24 mouse cellular contexts compared by ENCODE assay signal in the genomic region with DNA sequence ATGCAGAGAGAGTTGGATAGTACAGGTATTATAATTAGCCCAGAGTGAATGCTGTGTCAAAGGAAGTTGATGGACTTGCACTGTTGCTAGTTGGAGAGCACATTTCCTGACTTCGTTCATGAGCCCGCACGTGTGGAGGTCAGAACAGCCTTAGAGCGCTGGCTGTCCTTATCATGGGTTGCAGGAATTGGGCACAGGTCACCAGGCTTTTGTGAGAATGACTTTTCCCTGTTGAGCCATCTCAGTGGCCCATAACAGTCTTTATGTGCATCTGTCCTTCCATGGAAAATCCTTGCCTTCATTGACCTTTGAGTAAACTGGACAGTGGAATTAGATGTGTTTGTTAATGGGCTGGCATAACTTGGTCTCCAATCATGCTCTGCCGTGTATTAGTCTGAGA. TPM values are rescaled to one million over a fixed set of nuclear protein-coding genes. Genes with fewer than 3 reads are reported as not detected.
DNase-seq lines count a peak whose midpoint lies in the region; ATAC-seq and TF ChIP-seq lines count a peak whose summit lies in the region.
"Had no signal": no experiment of that assay in that cellular context is flagged by ENCODE, and none has a peak within 500 bp of the region (broad histone marks: within the 10 kb centered on the region; RNA-seq: fewer than 3 reads in every experiment).

No protein-coding gene starts in this region.

- peaks cover 57% of the 10 kb centered on the region for H3K79me2 ChIP-seq in MEL (ENCODE audit: control insufficient read depth, insufficient read depth, low read length, poor library complexity)

- no peak overlapping the region for H3K4me3 ChIP-seq in MEL (ENCODE audit: control insufficient read depth in 1 of 2, insufficient read depth in 1 of 2, low read depth in 2 of 2, low read length in 2 of 2)
- no peak overlapping the region for H3K4me3 ChIP-seq in intestine, postnatal 0 days (ENCODE audit: low read depth, low read length)
- no peak overlapping the region for H3K4me3 ChIP-seq in liver, postnatal 0 days (ENCODE audit: low read depth, low read length)
- H3K4me3 ChIP-seq: forebrain, embryonic 10.5 days; limb, embryonic 13.5 days; midbrain, embryonic 13.5 days had no signal

- TF ChIP-seq RAD21 in MEL (IDR thresholded peaks at IDR 0.05; ENCODE audit: low read depth, low read length): no peak

- peaks cover 17 to 19% of the 10 kb centered on the region in 2 experiments for H3K4me1 ChIP-seq in MEL (ENCODE audit: control insufficient read depth in 1 of 2, insufficient read depth in 2 of 2, low read length in 2 of 2)
- H3K4me1 ChIP-seq in intestine, postnatal 0 days (replicated peaks; ENCODE audit: control insufficient read depth, insufficient read depth, low read length): no peaks in the 10 kb centered on the region; the same call in 1 of the 2 replicates
- H3K4me1 ChIP-seq in liver, postnatal 0 days (ENCODE audit: insufficient read depth): peaks cover 26% of the 10 kb centered on the region

- TF ChIP-seq POLR2A in MEL (IDR thresholded peaks at IDR 0.05; ENCODE audit: control insufficient read depth in 1 of 2, insufficient read depth in 1 of 2, low read depth in 1 of 2, low read length in 2 of 2, poor library complexity in 1 of 2): no peak

- H3K27me3 ChIP-seq in MEL (ENCODE audit: control insufficient read depth in 1 of 2, insufficient read depth in 2 of 2, low read length in 2 of 2): no peaks in the 10 kb centered on the region
- no peaks in the 10 kb centered on the region for H3K27me3 ChIP-seq in intestine, postnatal 0 days (replicated peaks; ENCODE audit: control insufficient read depth, insufficient read depth, low read length)
- H3K27me3 ChIP-seq in liver, postnatal 0 days (ENCODE audit: insufficient read depth, low read length): no peaks in the 10 kb centered on the region
- H3K27me3 ChIP-seq: limb, embryonic 13.5 days; midbrain, embryonic 13.5 days had no signal

- no peak for TF ChIP-seq EP300 in MEL (IDR thresholded peaks at IDR 0.05; ENCODE audit: low read depth in 1 of 2, low read length in 2 of 2)
- no peak for TF ChIP-seq EP300 in liver, postnatal 0 days (IDR thresholded peaks at IDR 0.05; ENCODE audit: low read depth)

- ATAC-seq in intestine, postnatal 0 days: no peak
- no peak for ATAC-seq in liver, postnatal 0 days
- ATAC-seq: hindbrain, embryonic 16.5 days; midbrain, embryonic 13.5 days had no signal

- 50% methylated on average over 5 of the region's 5 CpGs for WGBS in intestine, postnatal 0 days
- WGBS in liver, postnatal 0 days (ENCODE audit: insufficient replicate concordance): 42% methylated on average over 5 of the region's 5 CpGs

- H3K36me3 ChIP-seq in MEL (ENCODE audit: control insufficient read depth in 1 of 2, insufficient read depth in 2 of 2, low read length in 2 of 2): peaks cover 16 to 37% of the 10 kb centered on the region in 2 experiments
- peaks cover 18% of the 10 kb centered on the region for H3K36me3 ChIP-seq in intestine, postnatal 0 days (ENCODE audit: control insufficient read depth, insufficient read depth)
- peaks cover 20% of the 10 kb centered on the region for H3K36me3 ChIP-seq in liver, postnatal 0 days (replicated peaks; ENCODE audit: insufficient read depth, low read length)

- no peak overlapping the region for H3K9ac ChIP-seq in MEL (ENCODE audit: control insufficient read depth, low read depth, low read length, poor library complexity, severe bottlenecking)
- H3K9ac ChIP-seq in intestine, postnatal 0 days (ENCODE audit: low read depth, low read length): no peak overlapping the region
- H3K9ac ChIP-seq in liver, postnatal 0 days (replicated peaks): no peak overlapping the region
- H3K9ac ChIP-seq: limb, embryonic 13.5 days; lung, embryonic 14.5 days; midbrain, embryonic 13.5 days had no signal

- peak; percentile 16 for DNase-seq in kidney, adult 18-20 months
- no peak for DNase-seq in kidney, postnatal 10 days
- DNase-seq in MEL (ENCODE audit: low read depth, low spot score): no peak
- no peak for DNase-seq in liver, postnatal 0 days
- DNase-seq in layer of hippocampus, postnatal 10 days (ENCODE audit: low spot score in 2 of 2): no peak
- no peak for DNase-seq in ovary, adult 18-20 months (ENCODE audit: low spot score)
- DNase-seq: cerebellum, adult 18-20 months; cerebellum, postnatal 36 days; heart, adult 11 months; lung, embryonic 14.5 days; lung, postnatal 36 days; retina, postnatal 1 day; thymus, postnatal 36 days had no signal

- TF ChIP-seq CTCF in MEL (IDR thresholded peaks at IDR 0.05 in 2 of 3, conservative IDR thresholded peaks at IDR 0.05 in 1 of 3; ENCODE audit: control insufficient read depth in 1 of 3, insufficient read depth in 1 of 3, low read depth in 2 of 3, low read length in 3 of 3, poor library complexity in 1 of 3, severe bottlenecking in 1 of 3): no peak
- no peak for TF ChIP-seq CTCF in intestine, postnatal 0 days (IDR thresholded peaks at IDR 0.05; ENCODE audit: low read depth)
- no peak for TF ChIP-seq CTCF in liver, postnatal 0 days (IDR thresholded peaks at IDR 0.05; ENCODE audit: low read depth)

- H3K27ac ChIP-seq in MEL (ENCODE audit: control insufficient read depth, low read depth, low read length): peak overlapping the region; percentile 46
- H3K27ac ChIP-seq in intestine, postnatal 0 days (ENCODE audit: low read depth, low read length): 0 out of 2 replicates have a peak overlapping the region, but pooled peaks have one; percentile 16
- H3K27ac ChIP-seq in liver, postnatal 0 days (ENCODE audit: low read depth): 0 out of 2 replicates have a peak overlapping the region, but pooled peaks have one; percentile 4
- H3K27ac ChIP-seq: forebrain, embryonic 10.5 days; limb, embryonic 13.5 days; midbrain, embryonic 13.5 days had no signal

- no peaks in the 10 kb centered on the region for H3K9me3 ChIP-seq in MEL (replicated peaks; ENCODE audit: insufficient read depth, low read length)
- no peaks in the 10 kb centered on the region for H3K9me3 ChIP-seq in intestine, postnatal 0 days (ENCODE audit: control insufficient read depth)
- H3K9me3 ChIP-seq in liver, postnatal 0 days (ENCODE audit: low read length): no peaks in the 10 kb centered on the region
- H3K9me3 ChIP-seq: forebrain, embryonic 10.5 days; G1E; limb, embryonic 13.5 days; midbrain, embryonic 13.5 days had no signal

- H3K4me2 ChIP-seq in intestine, postnatal 0 days (replicated peaks; ENCODE audit: low read depth): no peak overlapping the region
- no peak overlapping the region for H3K4me2 ChIP-seq in liver, postnatal 0 days (ENCODE audit: low read depth, low read length)
- H3K4me2 ChIP-seq: limb, embryonic 13.5 days; lung, embryonic 14.5 days; midbrain, embryonic 13.5 days had no signal

TF ChIP-seq in MEL, 35 proteins besides CTCF, POLR2A, EP300 and RAD21:
- no peak for TF ChIP-seq POLR2AphosphoS2 (IDR thresholded peaks at IDR 0.05; ENCODE audit: low read length)
- no peak for TF ChIP-seq MAZ (IDR thresholded peaks at IDR 0.05; ENCODE audit: low read depth, low read length)
- TF ChIP-seq TAL1 (IDR thresholded peaks at IDR 0.05; ENCODE audit: low read length): no peak
- no peak for TF ChIP-seq GATA1 (IDR thresholded peaks at IDR 0.05; ENCODE audit: low read depth, low read length)
- no peak for TF ChIP-seq CHD2 (IDR thresholded peaks at IDR 0.05; ENCODE audit: low read length)

RNA-seq across cellular contexts. Expression of a gene that starts 5.9 kb away (rescaled TPM):
- total RNA-seq in MEL (2012; rRNA removed): 78.3 and 83.9 TPM in 2 replicates
- polyA plus RNA-seq in MEL (2012; ENCODE audit: insufficient read depth in 1 of 2, insufficient read length in 2 of 2, low read depth in 1 of 2, low replicate concordance in 2 of 2, missing spikeins in 1 of 2): 100 to 1,000 TPM in 1 of 2 experiments, 10 to 100 TPM in 1; 89.5 to 107 TPM
- polyA plus RNA-seq in intestine, postnatal 0 days (2015; fragmentation: Nextera tagmentation; extraction: Ambion mirVana): 28.0 and 31.5 TPM in 2 replicates
- polyA plus RNA-seq in liver, postnatal 0 days (2015; fragmentation: Nextera tagmentation; extraction: Ambion mirVana): 13.5 TPM in 2 replicates
- 100 to 1,000 TPM; 168 to 170 TPM for total RNA-seq in layer of hippocampus, postnatal 10 days (2021)

RNA-seq across cellular contexts. Expression of a gene that starts 54.7 kb away (rescaled TPM):
- total RNA-seq in MEL (2012; rRNA removed): not detected in 2 replicates
- under 1 TPM in 1 of 2 experiments, not detected in 1; 0.08 TPM for polyA plus RNA-seq in MEL (2012; ENCODE audit: insufficient read depth in 1 of 2, insufficient read length in 2 of 2, low read depth in 1 of 2, low replicate concordance in 2 of 2, missing spikeins in 1 of 2)
- polyA plus RNA-seq in intestine, postnatal 0 days (2015; fragmentation: Nextera tagmentation; extraction: Ambion mirVana): not detected in 2 replicates
- polyA plus RNA-seq in liver, postnatal 0 days (2015; fragmentation: Nextera tagmentation; extraction: Ambion mirVana): not detected in 2 replicates
- total RNA-seq in layer of hippocampus, postnatal 10 days (2021): 1 to 10 TPM in 1 of 2 experiments, under 1 TPM in 1; 0.94 to 1.1 TPM
- total RNA-seq: G1E; gastrocnemius, adult 8-10 months; hematopoietic stem cell, adult 5-6 weeks; neutrophil, adult 5-6 weeks had no signal
- polyA plus RNA-seq: forebrain, embryonic 10.5 days; G1E; large intestine, adult 2 months; limb, embryonic 13.5 days; lung, embryonic 14.5 days; stomach, embryonic 14.5 days had no signal

RNA-seq across cellular contexts. Expression of a gene that starts 56.6 kb away (rescaled TPM):
- 78.7 and 96.3 TPM in 2 replicates for total RNA-seq in MEL (2012; rRNA removed)
- 10 to 100 TPM; 80.5 to 83.8 TPM for polyA plus RNA-seq in MEL (2012; ENCODE audit: insufficient read depth in 1 of 2, insufficient read length in 2 of 2, low read depth in 1 of 2, low replicate concordance in 2 of 2, missing spikeins in 1 of 2)
- polyA plus RNA-seq in intestine, postnatal 0 days (2015; fragmentation: Nextera tagmentation; extraction: Ambion mirVana): 156 TPM in 2 replicates
- polyA plus RNA-seq in liver, postnatal 0 days (2015; fragmentation: Nextera tagmentation; extraction: Ambion mirVana): 115 and 118 TPM in 2 replicates
- 10 to 100 TPM; 31.4 to 33.0 TPM for total RNA-seq in layer of hippocampus, postnatal 10 days (2021)

RNA-seq across cellular contexts. Expression of a gene that starts 56.7 kb away (rescaled TPM):
- total RNA-seq in MEL (2012; rRNA removed): 70.2 and 79.5 TPM in 2 replicates
- 100 to 1,000 TPM in 1 of 2 experiments, 10 to 100 TPM in 1; 67.3 to 192 TPM for polyA plus RNA-seq in MEL (2012; ENCODE audit: insufficient read depth in 1 of 2, insufficient read length in 2 of 2, low read depth in 1 of 2, low replicate concordance in 2 of 2, missing spikeins in 1 of 2)
- 28.4 and 29.2 TPM in 2 replicates for polyA plus RNA-seq in intestine, postnatal 0 days (2015; fragmentation: Nextera tagmentation; extraction: Ambion mirVana)
- 20.1 and 20.6 TPM in 2 replicates for polyA plus RNA-seq in liver, postnatal 0 days (2015; fragmentation: Nextera tagmentation; extraction: Ambion mirVana)
- 10 to 100 TPM; 40.1 to 43.9 TPM for total RNA-seq in layer of hippocampus, postnatal 10 days (2021)
